Comparison of ENCODE assay signal across 9 mouse cellular contexts in the genomic region with DNA sequence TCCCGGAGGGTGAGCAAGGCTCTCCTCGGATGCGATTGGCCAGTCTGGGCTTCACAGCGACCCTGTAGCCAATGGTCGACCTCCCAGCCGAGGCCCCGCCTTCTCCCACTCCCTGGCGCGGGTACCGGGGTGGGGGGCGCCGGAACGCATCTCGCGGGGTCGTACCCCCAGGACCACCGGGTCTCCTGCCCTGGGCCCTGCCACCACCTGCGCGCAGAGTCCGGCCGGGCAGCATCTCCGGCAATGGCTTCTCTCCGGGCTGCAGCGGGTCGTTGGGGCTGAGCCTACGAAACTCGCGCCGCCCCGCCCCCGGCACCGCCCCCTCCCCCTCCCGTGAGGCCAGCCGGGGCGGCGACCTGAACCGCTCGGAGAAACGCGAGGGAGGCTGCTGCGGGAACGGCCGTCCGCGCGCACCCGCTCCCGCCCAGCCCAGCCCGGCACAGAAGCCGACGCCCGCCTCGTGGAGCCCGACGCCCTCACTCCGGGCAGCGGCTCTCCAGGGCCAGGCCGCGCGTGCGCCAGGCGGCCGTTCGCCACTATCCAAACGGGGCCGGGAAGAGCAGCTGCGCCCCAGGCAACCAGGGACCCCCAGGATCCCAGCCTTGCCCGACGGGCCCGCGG. TPM values are rescaled to one million over a fixed set of nuclear protein-coding genes. Genes with fewer than 3 reads are reported as not detected.
DNase-seq lines count a peak whose midpoint lies in the region; ATAC-seq lines count a peak whose summit lies in the region.
"Had no signal": no experiment of that assay in that cellular context is flagged by ENCODE, and none has a peak within 500 bp of the region (broad histone marks: within the 10 kb centered on the region; RNA-seq: fewer than 3 reads in every experiment).

Hmx1 (plus strand) TSS at position 618 of the 621 bp plus-strand sequence.

- peak within 1 kb of the TSS; percentile 65 for H3K4me2 ChIP-seq in hindbrain, embryonic 12.5 days (replicated peaks)
- peak within 1 kb of the TSS; percentile 61 for H3K4me2 ChIP-seq in midbrain, embryonic 13.5 days (replicated peaks)

- ATAC-seq in hindbrain, embryonic 12.5 days (ENCODE audit: low FRiP score): peak; percentile 92
- peak; percentile 84 for ATAC-seq in midbrain, embryonic 13.5 days

- H3K27me3 ChIP-seq in hindbrain, embryonic 12.5 days: peaks cover 100% of the 10 kb centered on the region
- H3K27me3 ChIP-seq in midbrain, embryonic 13.5 days: peaks cover 100% of the 10 kb centered on the region

- H3K36me3 ChIP-seq in hindbrain, embryonic 12.5 days: no peaks in the 10 kb centered on the region
- no peaks in the 10 kb centered on the region for H3K36me3 ChIP-seq in midbrain, embryonic 13.5 days

- peak; percentile 22 for DNase-seq in gastrocnemius, postnatal 10 days
- DNase-seq in gastrocnemius, postnatal 36 days: no peak
- DNase-seq in R1 (ENCODE audit: low read depth, low spot score): peak; percentile 91
- no peak for DNase-seq in urinary bladder, adult 2 months (ENCODE audit: low spot score)
- DNase-seq in frontal cortex, adult 2 months (ENCODE audit: extremely low spot score in 1 of 2, low spot score in 1 of 2): no peak
- no peak for DNase-seq in right cerebral cortex, postnatal 4 days

- no peaks in the 10 kb centered on the region for H3K9me3 ChIP-seq in hindbrain, embryonic 12.5 days (replicated peaks)
- H3K9me3 ChIP-seq in midbrain, embryonic 13.5 days: no peaks in the 10 kb centered on the region

- H3K4me1 ChIP-seq in hindbrain, embryonic 12.5 days: peaks cover 28% of the 10 kb centered on the region
- H3K4me1 ChIP-seq in midbrain, embryonic 13.5 days (replicated peaks): peaks cover 27% of the 10 kb centered on the region

- H3K4me3 ChIP-seq in hindbrain, embryonic 12.5 days: peak within 1 kb of the TSS; percentile 45
- H3K4me3 ChIP-seq in midbrain, embryonic 13.5 days (replicated peaks): peak within 1 kb of the TSS; percentile 43
- H3K4me3 ChIP-seq: erythroblast, embryonic 14.5 days had no signal

- H3K9ac ChIP-seq in hindbrain, embryonic 12.5 days: no peak within 1 kb of the TSS; the same call in 1 of the 2 replicates
- no peak within 1 kb of the TSS for H3K9ac ChIP-seq in midbrain, embryonic 13.5 days (replicated peaks)

- intact Hi-C loops in gastrocnemius, postnatal 36 days (cut with DNase I): no loop called here

- no peak within 1 kb of the TSS for H3K27ac ChIP-seq in hindbrain, embryonic 12.5 days
- H3K27ac ChIP-seq in midbrain, embryonic 13.5 days: no peak within 1 kb of the TSS

- under 1% methylated on average over 64 of the region's 71 CpGs for WGBS in hindbrain, embryonic 12.5 days
- WGBS in midbrain, embryonic 13.5 days: under 1% methylated on average over 44 of the region's 71 CpGs

RNA-seq across cellular contexts. Expression of gene Hmx1, which starts in this region (rescaled TPM):
- not detected for total RNA-seq in gastrocnemius, postnatal 10 days (2021)
- not detected for total RNA-seq in gastrocnemius, postnatal 36 days (2021)
- polyA plus RNA-seq in hindbrain, embryonic 12.5 days (2016; fragmentation: Nextera tagmentation; extraction: Ambion mirVana): 15.5 and 17.3 TPM in 2 replicates
- polyA plus RNA-seq in midbrain, embryonic 13.5 days (2015; fragmentation: Nextera tagmentation; extraction: Ambion mirVana): not detected in 2 replicates
- 0.04 TPM in 1 of 2 replicates, not detected in the other for polyA plus RNA-seq in urinary bladder, adult 2 months (2012; rRNA removed)
- not detected in 2 replicates for polyA plus RNA-seq in frontal cortex, adult 2 months (2012; rRNA removed)
- polyA plus RNA-seq: erythroblast, embryonic 14.5 days had no signal

Comparison
In these comparisons a context has a peak if more than half of its experiments do, and no peak if none do; other contexts are left out.
1. RNA of gene Hmx1 (polyA plus RNA-seq): 15.5 to 17.3 TPM in hindbrain, embryonic 12.5 days; 0.04 TPM in urinary bladder, adult 2 months, not detected in midbrain, embryonic 13.5 days and not detected in frontal cortex, adult 2 months; every median in the first group is over 10 times any median in the second.
2. Peak in DNase-seq in gastrocnemius, postnatal 10 days; RNA of the gene not detected or under 1 TPM.
3. Peak in ATAC-seq, H3K4me3 ChIP-seq and H3K4me2 ChIP-seq in midbrain, embryonic 13.5 days; RNA of the gene not detected or under 1 TPM.